Mouse (Mus musculus): Measurements from ENCODE around the gene Dock4. TPM values are rescaled to one million over a fixed set of nuclear protein-coding genes. Genes with fewer than 3 reads are reported as not detected.
"Not testable (repeated sequence)": the region's sequence is repeated elsewhere in the genome, so short reads cannot be mapped to it uniquely, and the experiment has no call there.

Dock4 gene
- total RNA-seq, 2 experiments from 2014 or later: 11.2 to 11.7 TPM

DNA sequence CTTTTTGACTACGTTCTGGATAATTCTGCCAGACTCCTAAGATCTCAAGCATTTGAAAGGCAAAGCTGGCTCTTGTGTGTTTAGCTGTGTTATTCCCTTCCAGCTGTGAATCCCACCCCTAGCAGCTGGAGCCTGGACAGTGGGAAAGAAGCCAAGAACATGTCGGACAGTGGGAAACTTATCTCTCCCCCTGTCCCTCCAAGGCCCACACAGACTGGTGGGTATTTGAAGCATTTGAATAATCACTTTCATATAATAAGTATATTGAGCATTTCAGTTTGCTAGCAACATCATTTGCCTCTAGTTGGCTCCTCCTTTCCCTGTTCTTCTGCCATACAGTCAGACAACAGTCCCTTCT is 392.6 kb downstream of the Dock4 start:
- intact Hi-C loops (cut with DNase I): no loop called here
- no peak for DNase-seq

DNA sequence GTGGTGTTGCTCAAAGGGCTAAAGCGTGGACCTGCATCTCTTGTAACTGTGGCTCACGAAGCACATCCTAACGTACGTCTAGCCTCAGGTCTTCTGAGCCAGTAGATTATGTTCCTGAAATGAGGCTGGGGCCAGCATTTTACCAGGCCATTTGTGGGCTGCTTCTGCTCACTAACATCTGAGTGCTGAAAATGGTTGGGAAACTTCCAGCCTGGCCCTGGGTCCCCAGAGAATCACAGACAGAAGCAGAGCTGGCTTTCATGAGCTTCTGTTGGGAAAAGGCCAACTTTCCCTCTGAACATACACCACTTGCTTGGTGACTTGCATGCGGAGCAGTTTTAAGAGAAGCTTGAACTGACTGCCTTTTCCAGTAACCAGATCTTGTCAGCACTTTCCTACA is 393.2 kb downstream of the Dock4 start:
- DNase-seq: peak in 1 of 2 experiments; percentile 17
- intact Hi-C loops (cut with DNase I): no loop called here

DNA sequence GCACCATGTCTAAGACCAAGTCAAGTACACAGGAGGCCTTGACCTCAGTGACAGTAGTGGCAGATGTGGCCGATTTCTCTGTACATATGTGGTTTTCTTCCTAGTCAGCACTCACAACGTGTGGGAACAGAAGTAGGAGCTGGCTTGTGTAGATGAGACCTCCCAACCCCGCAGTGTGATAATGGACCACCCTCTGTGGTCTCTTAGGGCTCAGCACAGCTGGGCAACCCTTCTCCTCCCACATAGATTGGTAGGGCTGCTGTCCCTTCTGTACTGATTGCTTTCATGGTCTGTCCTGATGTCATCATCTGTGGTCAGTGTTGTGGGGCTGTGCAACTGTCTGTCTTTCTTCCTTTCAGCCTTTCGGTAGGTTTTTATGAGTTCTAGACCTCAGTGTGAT is 394.1 kb downstream of the Dock4 start:
- intact Hi-C loops (cut with DNase I): loop anchor here (10.0 kb wide), 1 partner anchor 385 kb away; no protein-coding TSS in a partner anchor
- no peak for DNase-seq

- no peak for DNase-seq
- intact Hi-C loops (cut with DNase I): loop anchor here (10.0 kb wide), 1 partner anchor 382 kb away; no protein-coding TSS in a partner anchor
Measured at GRCm38 (mm10) chr12:40842251-40842988, 396.7 kb downstream of the Dock4 start.

- DNase-seq: no peak
- intact Hi-C loops (cut with DNase I): loop anchor here (10.0 kb wide), 1 partner anchor 382 kb away; no protein-coding TSS in a partner anchor
Measured at GRCm38 (mm10) chr12:40842991-40843390, 397.2 kb downstream of the Dock4 start.

DNA sequence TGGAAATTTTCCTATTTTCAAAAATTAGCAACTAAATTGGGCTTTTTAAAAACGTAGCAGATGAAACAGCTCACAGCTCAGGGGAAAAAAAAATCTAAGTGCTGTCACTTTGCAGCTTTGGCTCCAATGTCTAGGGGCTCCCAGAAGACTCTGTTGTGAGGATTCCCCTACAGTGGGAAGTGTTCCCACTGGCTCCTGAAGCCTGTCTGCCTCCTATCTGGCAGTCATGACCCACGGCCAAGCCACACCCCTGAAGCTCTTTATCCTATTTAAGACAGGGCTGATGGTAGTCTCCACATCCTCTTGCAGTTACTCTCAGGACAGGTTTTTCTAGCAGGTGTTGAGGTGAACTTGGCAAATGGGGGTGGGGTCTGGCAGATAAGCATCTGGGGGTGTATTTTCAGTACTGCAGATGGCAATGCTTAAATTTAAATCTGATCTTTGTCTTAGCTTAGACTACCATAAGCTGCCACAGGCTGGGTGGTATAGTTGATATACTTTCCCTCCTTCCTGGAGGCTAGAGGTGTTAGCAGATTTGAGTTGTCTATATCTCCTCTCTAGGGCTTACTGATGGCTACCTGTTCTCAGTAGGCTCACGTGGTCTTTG is 397.8 kb downstream of the Dock4 start:
- intact Hi-C loops (cut with DNase I): loop anchor here (10.0 kb wide), 1 partner anchor 381 kb away; no protein-coding TSS in a partner anchor
- DNase-seq: no peak

- DNase-seq: no peak
- intact Hi-C loops (cut with DNase I): loop anchor here (10.0 kb wide), 1 partner anchor 380 kb away; no protein-coding TSS in a partner anchor
Measured at GRCm38 (mm10) chr12:40844324-40844723, 398.6 kb downstream of the Dock4 start.

DNA sequence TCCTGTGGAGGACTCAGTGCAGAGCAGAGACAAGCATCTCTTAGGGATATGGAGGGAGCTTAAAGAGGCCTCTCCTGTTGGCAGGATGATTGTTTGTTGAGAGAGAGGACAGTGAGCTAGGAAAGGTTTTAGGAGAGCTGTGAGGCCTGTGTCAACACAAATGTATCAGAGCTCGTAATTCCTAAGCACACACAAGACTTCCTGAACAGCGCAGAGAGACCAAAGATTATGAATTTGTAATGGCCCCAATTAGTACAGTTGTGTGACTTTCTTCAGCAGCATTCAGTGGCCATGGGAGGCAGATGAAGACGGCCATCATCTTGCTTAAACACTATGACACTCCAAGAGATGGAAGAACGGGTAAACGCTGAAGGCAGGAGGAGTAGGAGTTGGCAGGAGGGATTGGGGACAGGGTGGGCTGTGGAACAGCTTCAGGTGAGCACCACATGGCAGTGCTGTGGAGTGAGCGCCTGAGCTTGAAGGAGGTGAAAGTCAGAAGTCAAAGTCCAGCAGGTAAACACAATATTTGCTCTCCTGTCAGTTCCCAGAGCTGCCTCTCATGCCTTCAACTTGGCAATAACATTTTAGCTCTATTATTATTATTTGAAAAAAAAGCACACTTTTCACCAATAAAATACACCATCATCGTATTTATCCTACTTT is 409.1 kb downstream of the Dock4 start:
- intact Hi-C loops (cut with DNase I): no loop called here

GRCm38 (mm10) chr12:40857466-40857865 is 411.7 kb downstream of the Dock4 start:
- intact Hi-C loops (cut with DNase I): no loop called here
- no peak for DNase-seq

More for the DNA sequence above, 409.1 kb downstream of the Dock4 start:
- DNase-seq: no peak

DNA sequence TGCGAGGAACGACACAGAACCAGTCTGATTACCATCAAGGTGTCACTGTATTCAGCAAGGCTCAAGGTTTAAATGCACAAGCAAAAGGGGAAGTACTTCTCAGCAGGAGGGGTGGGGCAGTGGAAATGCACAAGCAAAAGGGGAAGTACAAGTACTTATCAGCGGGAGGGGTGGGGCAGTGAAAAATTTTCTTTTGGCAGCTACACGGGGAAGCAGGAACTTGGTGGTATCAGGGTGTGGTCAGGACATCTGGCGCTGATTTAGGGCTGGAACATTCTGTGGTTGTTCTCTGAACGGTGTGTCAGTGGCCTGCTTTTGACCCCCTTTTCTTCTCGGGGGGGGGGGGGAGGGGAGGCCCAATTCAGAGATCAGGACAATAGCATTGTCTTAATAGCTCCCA is 413.0 kb downstream of the Dock4 start:
- intact Hi-C loops (cut with DNase I); DNase-seq: not testable (repeated sequence)

DNA sequence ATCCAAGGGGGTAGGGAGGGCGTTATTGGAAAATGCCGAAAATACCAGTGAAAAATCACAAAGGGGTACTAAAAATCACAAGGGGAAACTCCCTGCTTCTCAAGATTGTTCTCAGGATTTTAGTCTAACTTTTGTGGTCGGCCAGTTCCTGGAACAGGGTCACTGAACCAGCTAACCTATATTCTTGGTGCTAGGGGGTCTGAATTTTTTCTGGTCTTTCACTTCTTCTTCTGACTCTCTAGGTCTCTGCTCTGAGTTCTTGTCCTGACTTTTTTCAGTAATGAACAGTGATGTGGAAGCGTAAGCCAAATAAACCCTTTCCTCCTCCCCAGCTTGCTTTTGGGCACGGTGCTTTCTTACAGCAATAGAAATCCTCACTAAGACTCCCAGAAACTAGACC is 424.6 kb downstream of the Dock4 start:
- intact Hi-C loops (cut with DNase I): no loop called here
- no peak for DNase-seq

DNA sequence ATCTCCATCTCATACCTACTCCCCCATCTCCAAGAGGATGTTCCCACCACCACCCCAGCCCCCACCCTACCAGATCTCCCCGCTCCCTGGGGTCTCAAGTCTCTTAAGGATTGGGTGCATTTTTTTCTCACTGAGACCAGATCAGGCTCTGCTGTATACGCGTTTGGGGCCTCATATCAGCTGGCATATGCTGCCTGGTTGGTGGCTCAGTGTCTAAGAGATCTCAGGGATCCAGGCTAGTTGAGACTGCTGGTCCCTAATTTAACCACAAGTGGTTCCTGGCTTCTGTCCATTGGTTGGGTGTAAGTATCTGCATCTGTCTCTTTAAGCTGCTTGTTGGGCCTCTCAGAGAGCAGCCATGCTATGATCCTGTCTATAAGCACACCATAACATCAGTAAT is 427.0 kb downstream of the Dock4 start:
- intact Hi-C loops (cut with DNase I): no loop called here
- no peak for DNase-seq

DNA sequence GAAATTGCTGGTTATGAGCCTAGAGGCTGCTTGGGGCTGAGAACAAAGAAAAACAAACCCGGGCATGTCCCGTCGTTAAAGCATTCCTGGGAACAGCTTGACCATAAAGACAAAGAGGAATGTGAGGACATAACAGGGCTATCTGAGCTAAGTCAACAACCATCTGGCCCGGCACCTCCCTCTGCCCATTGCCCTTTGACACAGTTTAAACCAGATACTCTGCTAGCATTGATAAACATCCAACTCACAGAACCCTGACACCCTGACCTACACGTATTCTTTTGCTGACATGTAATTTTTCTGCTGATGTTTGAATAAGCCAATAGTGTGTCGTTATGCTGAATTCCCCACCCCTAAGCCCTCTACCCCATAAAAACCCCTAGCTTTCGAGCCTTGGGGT is 427.5 kb downstream of the Dock4 start:
- intact Hi-C loops (cut with DNase I); DNase-seq: not testable (repeated sequence)

DNA sequence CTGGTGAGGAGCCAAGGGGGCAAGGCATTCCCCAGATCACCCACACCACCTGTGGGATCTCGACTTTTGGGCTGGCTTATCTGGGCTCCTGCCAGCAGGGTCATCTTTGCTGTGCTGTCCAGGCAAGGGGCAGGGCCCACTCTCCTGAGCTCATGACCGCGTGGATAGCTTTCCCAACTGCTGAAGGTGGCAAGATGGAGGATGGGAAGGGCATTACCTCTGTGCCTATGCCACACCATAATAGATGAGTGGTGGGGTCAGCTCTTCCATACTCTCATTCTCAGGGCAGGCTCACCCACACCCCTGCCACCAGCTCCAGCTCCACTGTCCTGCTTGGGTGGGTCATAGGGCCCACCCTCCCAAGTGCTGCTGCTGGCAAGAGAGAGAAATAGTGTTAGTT is 439.2 kb downstream of the Dock4 start:
- no peak for DNase-seq
- intact Hi-C loops (cut with DNase I): no loop called here

DNA sequence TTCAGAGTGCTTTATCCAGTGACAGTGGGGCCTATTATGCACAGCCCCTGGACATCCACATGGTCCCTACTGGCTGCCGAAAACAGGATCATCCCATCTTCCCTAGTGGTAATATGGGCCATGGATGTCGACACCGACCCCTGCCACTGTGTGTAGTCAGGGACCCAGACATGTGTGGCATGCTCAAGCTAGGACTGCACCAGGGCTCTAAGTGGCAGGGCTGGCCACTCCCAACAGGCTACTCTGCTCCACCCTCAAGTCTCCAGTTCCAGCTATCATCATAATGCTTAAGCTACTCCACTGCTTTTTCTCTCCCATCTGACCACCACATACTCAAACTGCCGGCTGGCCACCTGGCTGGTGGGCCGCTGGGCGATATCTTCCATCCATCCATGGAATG is 439.6 kb downstream of the Dock4 start:
- intact Hi-C loops (cut with DNase I): no loop called here
- no peak for DNase-seq

- intact Hi-C loops (cut with DNase I): no loop called here
- DNase-seq: no peak
Measured at GRCm38 (mm10) chr12:40887496-40887895, 441.7 kb downstream of the Dock4 start.

DNA sequence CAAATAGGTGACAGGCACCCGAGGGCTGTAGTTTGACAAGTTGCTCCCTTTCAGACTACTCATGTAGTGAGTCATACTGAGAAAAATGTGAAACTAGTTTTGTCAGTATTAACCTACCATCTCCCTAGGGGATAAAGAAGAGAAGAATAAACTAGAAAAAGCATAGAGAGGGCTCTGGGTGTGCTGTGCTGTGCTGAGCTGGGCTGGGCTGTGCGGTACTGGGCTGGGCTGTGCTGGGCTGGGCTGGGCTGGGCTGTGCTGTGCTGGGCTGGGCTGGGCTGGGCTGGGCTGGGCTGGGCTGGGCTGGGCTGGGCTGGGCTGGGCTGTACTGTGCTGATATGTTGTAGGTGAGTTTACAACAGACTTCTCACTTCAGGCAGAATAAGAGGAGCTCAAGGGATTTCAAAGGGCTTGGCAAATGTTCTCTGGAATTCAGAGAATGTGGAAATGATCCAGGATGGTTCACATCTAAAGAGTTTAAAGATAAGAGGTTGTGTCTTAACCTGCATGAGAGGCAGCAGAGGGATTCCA is 442.6 kb downstream of the Dock4 start:
- intact Hi-C loops (cut with DNase I): no loop called here
- no peak for DNase-seq

GRCm38 (mm10) chr12:40888829-40889228 is 443.1 kb downstream of the Dock4 start:
- intact Hi-C loops (cut with DNase I): no loop called here
- DNase-seq: no peak

DNA sequence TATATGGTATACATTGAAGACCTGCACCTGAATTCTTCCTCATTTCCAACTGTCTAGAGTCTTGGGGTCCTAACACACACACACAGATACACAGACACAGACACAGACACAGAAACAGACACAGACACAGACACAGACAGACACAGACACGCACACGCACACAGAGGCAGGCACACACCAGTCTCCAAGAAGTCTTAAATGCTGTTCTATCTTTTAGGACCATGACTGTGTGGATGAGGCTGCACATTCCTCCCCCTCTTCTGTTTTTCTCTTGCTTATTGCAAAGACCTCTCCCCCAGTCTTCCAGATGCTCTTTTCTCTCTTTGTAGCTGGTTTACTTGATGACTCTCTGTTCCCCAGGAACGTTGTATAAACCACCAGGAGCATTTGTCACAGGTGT is 443.8 kb downstream of the Dock4 start:
- no peak for DNase-seq
- intact Hi-C loops (cut with DNase I): no loop called here

DNA sequence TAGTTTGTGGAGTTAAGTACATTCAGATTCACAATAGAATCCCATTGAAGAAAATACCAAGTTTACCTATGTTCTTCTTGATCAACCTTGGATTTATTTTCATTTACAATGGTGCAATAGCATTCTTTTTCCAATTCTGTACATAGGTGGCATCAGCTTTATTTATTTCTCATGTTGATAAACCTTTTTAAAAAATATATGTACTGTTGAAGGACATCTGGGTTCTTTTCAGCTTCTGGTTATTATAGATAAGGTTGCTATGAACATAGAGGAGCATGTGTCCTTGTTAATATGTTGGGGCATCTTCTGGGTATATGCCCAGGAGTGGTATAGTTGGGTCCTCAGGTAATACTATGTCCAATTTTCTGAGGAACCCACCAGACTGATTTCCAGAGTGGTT is 445.4 kb downstream of the Dock4 start:
- intact Hi-C loops (cut with DNase I): no loop called here
- DNase-seq: no peak

DNA sequence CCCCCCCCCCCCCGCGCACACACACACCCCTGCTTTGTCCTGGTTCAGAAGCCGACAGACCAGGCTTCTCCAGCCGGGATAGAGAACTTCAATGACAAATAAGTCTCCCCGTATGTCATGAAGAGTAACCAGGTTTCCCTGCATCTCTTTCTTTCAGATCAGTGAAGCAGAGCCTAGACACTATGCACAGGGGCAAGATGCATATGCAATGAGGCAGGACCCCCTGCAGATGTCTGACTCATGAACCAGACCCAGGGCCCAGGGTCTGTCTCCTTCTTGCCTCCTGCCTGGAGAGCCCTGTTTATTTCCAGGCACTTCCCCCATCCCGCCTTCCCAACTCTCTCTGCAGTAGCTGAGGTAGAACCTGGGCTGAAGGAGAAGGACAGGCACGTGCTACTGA is 448.0 kb downstream of the Dock4 start:
- no peak for DNase-seq
- intact Hi-C loops (cut with DNase I): no loop called here

All from heart, postnatal 36 days (tissue).